Mouse (Mus musculus) urinary bladder, postnatal 4 days (tissue): ENCODE measurements around the gene Coro1b.

Source experiments
- DNase-seq, 2 experiments: peaks; one replicate each; pipeline ENCODE4 v3.0.0; 2021 to 2022; ENCODE audit warnings: low spot score in 2 of 2

Gene Coro1b

GRCm38 (mm10) chr19:4148491-4148806 is at the start of gene Coro1b:
Coro1b (plus strand) TSS chr19:4148619.
- DNase-seq: peak; percentile 96 to 98

DNA sequence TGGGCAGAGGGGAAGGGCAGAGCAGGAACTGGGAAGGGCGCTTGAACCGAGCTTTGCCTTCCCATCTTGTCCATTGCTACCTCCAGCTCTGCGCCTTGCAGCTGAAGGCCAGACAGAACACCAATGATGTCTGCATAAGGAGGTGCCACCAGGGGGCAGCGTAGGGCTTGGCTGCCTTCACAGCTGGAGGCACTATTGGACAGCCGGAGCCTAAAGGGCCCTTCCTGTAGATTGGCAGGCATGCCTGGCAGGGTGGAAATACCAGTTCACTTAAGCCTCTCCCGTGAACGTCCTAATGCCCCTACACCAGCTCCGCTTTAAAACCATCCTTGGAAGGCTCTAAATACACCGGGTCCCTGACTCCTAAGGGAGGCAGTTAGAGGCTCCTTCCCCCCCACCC is 49.4 kb upstream of the Coro1b start:
- peak; percentile 85 to 92 for DNase-seq

- DNase-seq: peak; percentile 71 to 83
These were observed 48.3 kb upstream of the Coro1b start, which contains the start of gene Pitpnm1 for GRCm38 (mm10) chr19:4099837-4100717. Pitpnm1 (plus strand) TSS chr19:4099998.

DNA sequence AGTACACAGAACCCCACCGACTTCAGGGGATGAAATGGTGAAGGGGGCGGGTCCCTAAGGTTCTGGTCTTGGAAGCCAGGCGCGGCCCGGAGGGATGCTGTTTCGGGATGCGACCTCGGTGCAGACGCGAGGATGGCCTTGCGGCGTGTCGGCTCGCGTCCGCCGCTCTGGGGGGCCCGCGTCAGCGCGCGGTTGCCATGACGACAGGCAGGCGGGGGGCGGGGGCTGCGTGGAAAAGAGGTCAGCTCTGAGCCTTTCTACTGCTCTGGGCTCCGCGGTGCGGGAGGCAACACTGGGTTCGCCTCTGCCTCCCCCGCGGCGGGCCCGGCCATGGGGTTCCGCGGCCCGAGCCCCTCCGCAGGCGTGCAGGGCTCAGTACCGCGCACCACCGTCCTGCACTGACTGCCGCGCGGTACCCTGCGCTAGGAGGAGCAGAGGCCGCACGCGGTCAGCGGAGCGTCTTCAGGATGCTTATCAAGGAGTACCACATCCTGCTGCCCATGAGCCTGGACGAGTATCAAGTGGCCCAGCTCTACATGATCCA is 47.6 kb upstream of the Coro1b start:
- no peak for DNase-seq

DNA sequence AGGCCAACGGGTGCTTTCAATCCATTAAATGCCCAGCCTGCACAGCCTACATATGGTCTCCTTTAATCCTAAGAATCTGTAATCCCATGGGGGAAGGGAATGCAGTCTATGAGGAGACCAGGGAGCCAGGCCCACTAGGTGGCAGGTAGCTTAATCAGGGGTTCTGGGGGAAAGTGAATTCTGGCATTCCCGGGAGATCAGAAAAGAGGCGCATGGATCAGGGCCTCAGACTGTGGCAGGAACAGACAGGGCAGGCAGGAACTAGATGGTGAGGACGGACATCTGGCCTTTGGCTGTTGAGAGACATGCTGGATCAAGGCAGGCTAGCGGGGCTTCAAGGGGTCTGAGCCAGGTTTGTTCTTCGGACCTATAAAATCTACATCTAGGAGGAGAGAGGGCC is 47.0 kb upstream of the Coro1b start:
- no peak for DNase-seq

DNA sequence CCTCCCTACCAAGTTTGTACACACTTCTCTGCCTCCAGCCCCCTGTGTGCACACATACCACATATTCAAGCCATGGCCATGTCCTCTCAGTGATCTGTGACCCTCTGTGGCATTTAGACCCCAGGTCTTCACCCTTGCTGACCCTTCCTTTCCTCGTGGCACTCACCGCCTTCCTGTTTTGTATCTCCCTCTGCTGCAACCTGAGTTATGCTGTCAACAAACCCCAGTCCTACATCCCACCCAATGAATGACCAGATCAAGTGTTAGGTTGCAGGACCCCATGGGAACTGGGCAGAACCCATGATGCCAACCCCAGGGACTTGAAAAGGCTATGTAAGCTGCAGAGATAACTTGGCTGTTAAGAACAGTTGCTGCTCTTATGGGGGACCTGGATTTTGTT is 46.4 kb upstream of the Coro1b start:
- DNase-seq: no peak

DNA sequence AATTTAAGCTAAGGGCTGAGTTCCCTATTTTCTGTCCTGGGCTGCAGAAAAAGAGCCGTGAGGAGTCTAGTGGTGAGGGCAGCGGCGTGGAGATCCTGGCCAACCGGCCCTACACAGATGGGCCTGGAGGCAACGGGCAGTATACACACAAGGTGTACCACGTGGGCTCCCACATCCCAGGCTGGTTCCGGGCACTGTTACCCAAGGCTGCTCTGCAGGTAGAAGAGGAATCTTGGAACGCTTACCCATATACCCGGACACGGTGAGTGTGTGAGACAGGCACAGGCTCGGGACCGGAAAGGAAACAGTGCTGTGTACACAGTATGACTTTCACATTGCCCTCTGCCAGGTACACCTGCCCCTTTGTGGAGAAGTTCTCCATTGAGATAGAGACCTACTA is 45.8 kb upstream of the Coro1b start:
- DNase-seq: no peak

DNA sequence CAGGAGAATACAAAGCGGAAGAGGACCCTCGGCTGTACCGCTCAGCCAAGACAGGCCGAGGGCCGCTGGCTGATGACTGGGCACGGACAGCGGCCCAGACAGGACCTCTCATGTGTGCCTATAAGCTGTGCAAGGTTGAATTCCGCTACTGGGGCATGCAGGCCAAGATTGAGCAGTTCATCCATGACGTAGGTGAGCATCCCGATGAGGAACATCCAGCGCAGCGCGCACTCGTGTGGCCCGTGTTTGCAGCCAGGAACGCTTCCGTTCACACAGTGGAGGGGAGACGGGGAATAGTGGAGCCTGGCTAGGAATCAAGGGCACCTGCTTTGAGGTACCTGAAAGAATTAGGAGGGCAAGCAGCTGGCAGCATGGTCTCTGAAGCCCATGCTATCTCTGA is 45.1 kb upstream of the Coro1b start:
- no peak for DNase-seq

DNA sequence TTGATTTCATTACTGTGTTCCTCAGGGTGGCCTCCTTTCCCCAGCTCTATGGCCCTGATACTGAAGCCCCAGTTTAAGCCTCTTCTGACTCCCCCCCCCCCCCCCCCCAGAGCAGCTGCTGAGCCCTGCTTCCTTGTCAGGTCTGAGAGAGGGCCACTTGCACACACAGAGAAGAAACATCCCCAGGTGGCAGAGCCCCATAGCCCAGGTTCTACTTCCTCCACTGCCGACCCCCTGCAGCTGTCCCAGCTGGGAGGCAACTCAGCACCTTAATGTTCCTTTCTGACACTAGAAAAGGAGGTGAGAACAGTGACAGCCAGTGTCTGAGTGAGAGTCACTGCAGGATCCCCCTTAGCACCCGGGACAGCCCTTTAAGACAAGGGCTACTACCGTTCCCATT is 44.6 kb upstream of the Coro1b start:
- no peak for DNase-seq

DNA sequence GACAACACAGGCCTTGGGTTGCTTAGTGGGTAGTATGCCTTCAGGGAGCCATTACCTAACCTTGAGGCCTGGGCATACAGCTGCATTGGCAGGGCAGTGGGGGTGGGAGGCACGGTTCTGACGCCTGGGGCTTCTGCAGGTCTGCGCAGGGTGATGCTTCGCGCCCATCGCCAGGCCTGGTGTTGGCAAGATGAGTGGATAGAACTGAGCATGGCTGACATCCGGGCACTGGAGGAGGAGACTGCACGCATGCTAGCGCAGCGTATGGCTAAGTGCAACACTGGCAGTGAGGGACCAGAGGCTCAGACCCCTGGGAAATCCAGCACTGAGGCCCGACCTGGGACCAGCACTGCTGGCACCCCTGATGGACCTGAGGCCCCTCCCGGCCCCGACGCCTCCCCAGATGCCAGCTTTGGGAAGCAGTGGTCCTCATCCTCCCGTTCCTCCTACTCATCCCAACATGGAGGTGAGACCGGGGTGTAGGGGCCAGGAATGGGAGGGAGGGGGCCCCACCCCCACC is 43.7 kb upstream of the Coro1b start:
- no peak for DNase-seq

DNA sequence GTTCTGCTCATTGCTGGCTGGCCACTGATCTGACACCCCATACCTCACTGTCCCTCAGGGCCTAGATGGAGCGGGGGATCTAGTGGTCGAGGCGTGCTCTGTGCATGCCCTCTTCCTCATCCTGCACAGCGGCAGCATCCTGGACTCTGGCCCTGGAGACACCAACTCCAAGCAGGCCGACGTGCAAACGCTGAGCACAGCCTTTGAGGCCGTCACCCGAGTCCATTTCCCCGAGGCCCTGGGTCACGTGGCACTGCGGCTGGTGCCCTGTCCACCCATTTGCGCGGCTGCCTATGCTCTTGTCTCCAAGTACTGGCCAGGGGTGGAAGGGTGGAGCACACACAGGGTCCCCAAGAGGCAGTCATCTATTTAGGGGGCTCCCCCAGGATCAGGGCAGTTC is 41.8 kb upstream of the Coro1b start:
- DNase-seq: no peak

GRCm38 (mm10) chr19:4108535-4108934 is 39.9 kb upstream of the Coro1b start:
- DNase-seq: no peak

DNA sequence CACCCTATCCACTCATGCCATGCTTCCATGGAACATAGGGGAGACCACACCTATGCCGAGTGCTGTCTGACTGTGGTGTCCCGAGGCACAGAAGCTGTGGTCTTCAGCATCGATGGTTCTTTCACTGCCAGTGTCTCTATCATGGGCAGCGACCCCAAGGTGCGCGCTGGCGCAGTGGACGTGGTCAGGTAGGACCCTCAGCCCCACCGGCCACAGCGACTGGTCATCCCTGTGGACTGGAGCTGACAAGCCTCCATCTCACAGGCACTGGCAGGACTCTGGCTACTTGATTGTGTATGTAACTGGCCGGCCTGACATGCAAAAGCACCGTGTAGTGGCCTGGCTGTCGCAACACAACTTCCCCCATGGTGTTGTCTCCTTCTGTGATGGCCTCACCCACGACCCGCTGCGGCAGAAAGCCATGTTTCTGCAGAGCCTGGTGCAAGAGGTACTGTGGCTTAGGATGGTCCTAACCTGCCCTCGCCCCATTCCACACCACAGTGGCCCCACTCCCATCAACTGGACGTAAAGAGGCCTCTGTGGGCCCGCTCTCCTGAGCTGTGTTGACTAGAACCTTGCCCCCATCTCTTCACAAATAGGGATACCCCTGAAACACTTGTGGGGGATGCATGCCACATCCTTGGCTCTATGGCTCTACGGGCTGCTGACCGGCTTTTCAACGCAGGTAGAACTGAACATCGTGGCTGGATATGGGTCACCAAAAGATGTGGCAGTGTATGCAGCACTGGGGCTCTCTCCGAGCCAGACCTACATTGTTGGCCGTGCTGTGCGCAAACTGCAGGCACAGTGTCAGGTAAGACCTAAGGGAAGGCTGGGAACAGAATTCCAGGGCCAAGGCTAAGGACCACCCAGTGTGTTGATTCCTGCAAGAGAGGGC is 36.1 kb upstream of the Coro1b start:
- DNase-seq: no peak

DNA sequence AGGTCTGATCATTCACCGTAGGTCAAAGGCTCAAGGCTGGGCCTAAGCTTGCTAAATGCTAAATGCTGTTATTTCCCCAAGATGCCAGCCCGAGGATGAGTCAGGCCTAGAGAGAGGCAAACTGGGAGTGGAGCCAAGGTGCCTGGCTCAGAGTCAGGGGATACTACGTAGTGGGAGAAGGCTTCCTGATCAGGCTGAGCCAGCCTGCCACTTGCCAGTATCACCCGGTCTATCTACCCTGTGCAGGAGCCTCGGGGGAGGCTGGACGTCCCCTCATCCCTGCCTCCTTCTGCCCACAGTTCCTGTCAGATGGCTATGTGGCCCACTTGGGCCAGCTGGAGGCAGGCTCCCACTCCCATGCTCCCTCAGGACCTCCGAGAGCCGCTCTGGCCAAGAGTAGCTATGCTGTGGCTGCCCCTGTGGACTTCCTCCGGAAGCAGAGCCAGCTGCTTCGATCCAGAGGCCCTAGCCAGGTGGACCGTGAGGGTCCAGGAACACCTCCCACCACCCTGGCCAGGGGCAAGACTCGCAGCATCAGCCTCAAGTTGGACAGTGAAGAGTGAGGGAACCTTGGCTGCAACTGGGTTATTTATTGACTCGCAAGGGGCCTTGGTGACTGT is 35.1 kb upstream of the Coro1b start:
- peak; percentile 56 to 81 for DNase-seq

DNA sequence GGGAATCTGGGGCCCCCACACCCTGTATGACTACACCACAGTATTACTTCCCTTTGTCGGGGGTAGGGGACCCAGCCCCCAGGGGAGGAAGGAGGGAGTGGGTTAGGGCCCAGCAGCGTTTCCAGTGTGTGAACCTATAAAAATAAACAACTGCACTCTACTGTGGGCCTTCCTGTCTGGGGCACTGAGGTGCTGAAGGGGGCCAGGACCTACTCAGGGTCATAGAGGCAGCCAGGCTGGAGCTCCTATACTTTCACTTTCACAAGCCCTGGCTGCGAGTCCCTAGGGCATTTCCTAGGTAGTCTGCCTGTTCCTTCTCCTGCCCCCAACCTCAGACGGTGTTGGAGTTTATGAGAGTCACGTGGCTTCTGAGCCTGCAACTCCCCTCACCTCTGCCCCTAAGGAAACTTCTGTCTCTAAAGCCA is 34.6 kb upstream of the Coro1b start:
- DNase-seq: no peak

DNA sequence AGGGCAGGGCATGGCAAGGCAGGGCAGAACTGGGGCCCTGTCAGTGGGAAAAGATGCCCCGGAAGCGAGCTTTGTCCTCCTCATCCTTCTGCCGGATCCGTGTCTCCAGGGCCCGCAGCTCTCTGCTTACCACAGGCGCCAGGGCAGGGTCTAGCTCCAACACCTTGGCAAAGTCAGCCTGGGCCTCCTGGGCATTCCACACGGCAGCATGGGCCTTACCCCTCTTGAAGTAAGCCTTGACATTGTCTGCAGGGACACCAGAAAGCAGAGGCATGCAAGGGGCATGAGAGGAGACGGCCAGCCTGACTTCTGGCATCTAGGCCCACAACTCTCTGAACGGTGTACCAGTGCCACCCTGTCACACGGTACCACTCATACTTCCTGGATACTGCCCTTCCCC is 33.9 kb upstream of the Coro1b start:
- no peak for DNase-seq

GRCm38 (mm10) chr19:4115144-4115543 is 33.3 kb upstream of the Coro1b start:
- DNase-seq: no peak

DNA sequence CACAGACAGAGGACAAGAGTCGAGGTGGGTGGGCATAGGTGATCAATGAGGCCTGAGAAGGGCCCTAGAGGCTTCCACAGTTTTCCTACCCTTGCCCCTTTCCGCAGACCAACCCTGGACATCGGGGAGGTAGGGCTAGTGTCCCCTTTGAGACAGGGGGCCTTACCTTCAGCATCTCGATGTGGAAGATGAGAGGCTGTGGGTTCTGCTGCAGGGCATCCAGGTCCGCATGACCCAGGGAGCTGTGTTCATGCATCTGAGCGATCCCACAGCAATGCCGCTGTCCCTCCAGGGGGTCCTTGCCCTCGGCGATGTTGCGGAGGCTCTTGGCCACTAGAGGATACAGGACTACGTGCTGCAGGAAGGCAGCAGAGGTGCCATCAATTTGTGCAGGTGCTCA is 32.6 kb upstream of the Coro1b start:
- no peak for DNase-seq

DNA sequence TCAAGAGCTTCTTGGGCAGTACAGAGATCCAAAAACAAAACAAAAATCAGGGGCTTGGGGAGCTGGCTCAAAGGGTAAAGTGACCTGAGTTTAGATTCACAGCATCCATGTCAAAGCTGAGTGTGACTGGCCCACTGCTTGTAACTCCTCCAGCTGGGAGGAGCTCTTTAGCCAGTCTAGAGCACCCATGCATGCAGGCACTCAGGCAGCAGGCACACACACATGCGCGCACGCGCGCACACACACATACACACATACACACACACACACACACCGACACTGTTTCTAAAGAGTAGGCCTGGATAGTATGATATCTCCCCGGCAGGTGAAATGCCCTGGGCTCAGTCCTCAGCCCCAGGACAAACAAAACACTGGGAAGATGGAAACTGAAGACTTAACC is 31.4 kb upstream of the Coro1b start:
- no peak for DNase-seq

- no peak for DNase-seq
These were observed 30.1 kb upstream of the Coro1b start for GRCm38 (mm10) chr19:4118350-4118749.

DNA sequence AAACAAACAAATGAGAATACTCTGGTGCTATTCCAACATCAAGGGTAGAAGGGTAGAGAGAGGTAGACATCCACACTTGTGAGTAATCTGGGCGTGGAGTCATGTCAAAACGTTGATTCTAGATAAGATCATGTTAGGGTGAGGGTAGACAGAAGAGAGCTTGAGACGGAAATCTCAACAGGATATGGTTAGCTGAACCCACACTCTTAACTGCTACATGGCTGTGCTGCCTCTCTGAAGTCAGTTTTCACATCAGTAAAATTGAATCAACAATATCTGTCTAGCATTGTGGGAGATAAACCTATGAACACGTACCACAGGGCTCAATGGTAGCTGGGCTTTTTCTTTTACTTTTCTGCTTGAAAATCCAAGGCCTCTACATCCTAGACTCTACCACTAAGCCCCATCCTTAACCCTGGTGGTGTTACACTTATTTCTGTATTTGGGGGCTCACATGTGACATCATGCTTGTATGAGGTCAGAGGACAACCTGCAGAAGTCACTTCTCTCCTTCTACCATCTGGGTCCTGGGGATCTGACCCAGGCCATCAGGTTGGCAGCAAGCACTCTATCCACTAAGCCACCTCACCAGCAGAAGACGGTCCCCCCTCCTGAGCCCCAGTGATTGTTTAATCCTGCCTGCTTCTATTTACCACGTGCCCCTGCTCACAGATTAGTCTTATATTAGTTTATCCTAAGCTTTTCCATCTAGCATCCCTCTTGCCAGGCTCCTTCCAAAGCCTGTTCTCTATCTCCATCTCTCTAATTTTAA is 28.5 kb upstream of the Coro1b start:
- DNase-seq: no peak
